Mouse (Mus musculus) cortical plate, adult 2 months (tissue): ENCODE data around the gene Rere.

ENCODE experiments used
- CTCF ChIP-seq: fragments of 200-500 bp; IDR thresholded peaks from 2 replicates; pipeline ENCODE4 v1.5.1; 2011; ENCODE audit warnings: mild to moderate bottlenecking, control low read depth, low read length; ENCODE audit not compliant: insufficient read depth; ENCODE audit errors: extremely low read depth
- POLR2A ChIP-seq: fragments of 200-500 bp; IDR thresholded peaks from 2 replicates; pipeline ENCODE4 v1.6.1; 2011; ENCODE audit warnings: mild to moderate bottlenecking, low read length, control low read depth; ENCODE audit not compliant: insufficient read depth; ENCODE audit errors: extremely low read depth

GRCm38 (mm10) chr4:150510036-150510435 is 228.6 kb downstream of the Rere start:
- TF ChIP-seq POLR2A, result no peak
- TF ChIP-seq CTCF, result no peak
